Mouse (Mus musculus) layer of hippocampus, postnatal 25 days (tissue): ENCODE measurements around the gene Atcay. TPM values are rescaled to one million over a fixed set of nuclear protein-coding genes. Genes with fewer than 3 reads are reported as not detected.

Experiments used
- DNase-seq, 2 experiments: peaks; one replicate each; pipeline ENCODE4 v3.0.0; 2022; ENCODE audit warnings: mixed read lengths in 2 of 2, low spot score in 1 of 2; ENCODE audit errors: extremely low spot score in 1 of 2
- total RNA-seq, 2 experiments: library from RNA; stranded (reverse); gene quantifications; 2 replicates each; pipeline ENCODE4 v1.2.3; 2021

The Atcay gene
- total RNA-seq, 2 experiments from 2014 or later = 154 to 155 TPM

GRCm38 (mm10) chr10:81201807-81202758, 28.6 kb downstream of the Atcay start, which contains the start of gene Nmrk2:
Nmrk2 (minus strand) TSS chr10:81202051.
- no peak for DNase-seq

- no peak for DNase-seq
Observed at GRCm38 (mm10) chr10:81200605-81201287, 29.9 kb downstream of the Atcay start.

- no peak for DNase-seq
Observed at GRCm38 (mm10) chr10:81200141-81200540, 30.5 kb downstream of the Atcay start.

- no peak for DNase-seq
Observed at GRCm38 (mm10) chr10:81198990-81199389, 31.6 kb downstream of the Atcay start.

- DNase-seq = peak in 1 of 2 experiments; percentile 77
Observed at GRCm38 (mm10) chr10:81198230-81198629, 32.4 kb downstream of the Atcay start.

GRCm38 (mm10) chr10:81197305-81197704, 33.3 kb downstream of the Atcay start:
- no peak for DNase-seq

GRCm38 (mm10) chr10:81196470-81197065, 34.1 kb downstream of the Atcay start:
- no peak for DNase-seq

- no peak for DNase-seq
Observed at GRCm38 (mm10) chr10:81195300-81195699, 35.3 kb downstream of the Atcay start.

GRCm38 (mm10) chr10:81193991-81194774, 36.5 kb downstream of the Atcay start:
- DNase-seq = no peak

GRCm38 (mm10) chr10:81192968-81193501, 37.6 kb downstream of the Atcay start:
- no peak for DNase-seq

- peak; percentile 71 to 77 for DNase-seq
Observed at GRCm38 (mm10) chr10:81192270-81192967, 38.2 kb downstream of the Atcay start.

- DNase-seq = no peak
Observed at GRCm38 (mm10) chr10:81191342-81191982, 39.2 kb downstream of the Atcay start.

- DNase-seq = no peak
Observed at GRCm38 (mm10) chr10:81190912-81191321, 39.7 kb downstream of the Atcay start.

GRCm38 (mm10) chr10:81190236-81190911, 40.3 kb downstream of the Atcay start:
- no peak for DNase-seq

- DNase-seq = no peak
Observed at GRCm38 (mm10) chr10:81189821-81190220, 40.8 kb downstream of the Atcay start.

- DNase-seq = no peak
Observed at GRCm38 (mm10) chr10:81187161-81187560, 43.5 kb downstream of the Atcay start.

GRCm38 (mm10) chr10:81184765-81185164, 45.9 kb downstream of the Atcay start:
- DNase-seq = no peak

GRCm38 (mm10) chr10:81183805-81184204, 46.8 kb downstream of the Atcay start, which contains the start of gene 4930442H23Rik:
4930442H23Rik (minus strand) TSS chr10:81183849.
- DNase-seq = no peak
